8 mouse cellular contexts compared by ENCODE assay signal in the genomic region with DNA sequence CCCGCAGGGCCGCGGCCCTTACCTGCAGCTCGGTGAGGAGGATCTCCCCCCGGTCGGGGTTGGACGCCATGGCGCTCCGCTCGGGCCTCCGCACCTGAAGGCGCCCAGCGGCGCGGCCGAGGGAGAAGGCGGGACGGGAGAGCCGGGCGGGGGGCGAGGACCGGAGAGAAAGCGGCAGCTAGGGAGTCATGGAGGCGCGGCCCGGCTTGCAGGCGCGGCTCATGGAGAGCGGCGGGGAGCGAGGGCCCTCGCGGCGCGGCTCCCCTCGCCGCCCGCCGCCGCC. TPM values are rescaled to one million over a fixed set of nuclear protein-coding genes. Genes with fewer than 3 reads are reported as not detected.
A peak's percentile ranks its signal among the peaks of the same experiment; 100 is the strongest.
DNase-seq lines count a peak whose midpoint lies in the region; ATAC-seq lines count a peak whose summit lies in the region.

No protein-coding gene starts in this region.

- no peaks in the 10 kb centered on the region for H3K9me3 ChIP-seq in erythroblast, embryonic 14.5 days (ENCODE audit: control insufficient read depth, low read length)
- H3K9me3 ChIP-seq in limb, embryonic 12.5 days: no peaks in the 10 kb centered on the region
- no peaks in the 10 kb centered on the region for H3K9me3 ChIP-seq in stomach, embryonic 14.5 days (ENCODE audit: control insufficient read depth, low read depth, low read length)

- peaks cover 55% of the 10 kb centered on the region for H3K4me1 ChIP-seq in erythroblast, embryonic 14.5 days (ENCODE audit: control insufficient read depth)
- H3K4me1 ChIP-seq in limb, embryonic 12.5 days (replicated peaks): peaks cover 5% of the 10 kb centered on the region
- H3K4me1 ChIP-seq in stomach, embryonic 14.5 days (ENCODE audit: control insufficient read depth, insufficient read depth, low read length): 0 out of 2 replicates have a peak, but pooled peaks cover 2% of the 10 kb centered on the region

- ATAC-seq in erythroblast, adult 5-6 weeks (replicated peaks; ENCODE audit: low FRiP score, poor library complexity, severe bottlenecking): no peak
- no peak; the same call in 1 of the 2 replicates for ATAC-seq in limb, embryonic 12.5 days (ENCODE audit: insufficient number of reproducible peaks, insufficient read depth, low FRiP score, low TSS enrichment, low read depth)
- ATAC-seq in stomach, embryonic 14.5 days (ENCODE audit: insufficient number of reproducible peaks, insufficient read depth, low FRiP score, low read depth): no peak; the same call in 1 of the 2 replicates

- peak overlapping the region; percentile 59 for H3K4me2 ChIP-seq in limb, embryonic 12.5 days
- H3K4me2 ChIP-seq in stomach, embryonic 14.5 days (replicated peaks; ENCODE audit: low read depth, low read length): no peak overlapping the region

- under 1% methylated on average over 22 of the region's 40 CpGs for WGBS in limb, embryonic 12.5 days
- 0% methylated on average over 32 of the region's 40 CpGs for WGBS in stomach, embryonic 14.5 days

- DNase-seq in retina, adult 2 months (ENCODE audit: low read depth, low spot score): peak; percentile 16
- DNase-seq in retina, postnatal 1 day: no peak
- no peak for DNase-seq in urinary bladder, postnatal 36 days (ENCODE audit: low spot score in 2 of 2)
- DNase-seq in cerebellum, postnatal 25 days: no peak

- H3K4me3 ChIP-seq in erythroblast, embryonic 14.5 days (replicated peaks): peak overlapping the region; percentile 98
- peak overlapping the region; percentile 99 for H3K4me3 ChIP-seq in limb, embryonic 12.5 days (replicated peaks)
- H3K4me3 ChIP-seq in stomach, embryonic 14.5 days (ENCODE audit: low read depth, low read length): peak overlapping the region; percentile 98

- peaks cover 32% of the 10 kb centered on the region for H3K36me3 ChIP-seq in erythroblast, embryonic 14.5 days (ENCODE audit: control insufficient read depth)
- no peaks in the 10 kb centered on the region for H3K36me3 ChIP-seq in limb, embryonic 12.5 days
- H3K36me3 ChIP-seq in stomach, embryonic 14.5 days (ENCODE audit: control insufficient read depth, insufficient read depth, low read length): no peaks in the 10 kb centered on the region

- H3K27me3 ChIP-seq in erythroblast, embryonic 14.5 days (ENCODE audit: control insufficient read depth): no peaks in the 10 kb centered on the region
- H3K27me3 ChIP-seq in limb, embryonic 12.5 days: no peaks in the 10 kb centered on the region
- no peaks in the 10 kb centered on the region for H3K27me3 ChIP-seq in stomach, embryonic 14.5 days (ENCODE audit: control insufficient read depth, insufficient read depth, low read length)

- H3K9ac ChIP-seq in limb, embryonic 12.5 days (replicated peaks): peak overlapping the region; percentile 98
- H3K9ac ChIP-seq in stomach, embryonic 14.5 days (replicated peaks; ENCODE audit: low read depth, low read length): peak overlapping the region; percentile 93

- H3K27ac ChIP-seq in limb, embryonic 12.5 days: peak overlapping the region; percentile 97
- peak overlapping the region; percentile 97 for H3K27ac ChIP-seq in stomach, embryonic 14.5 days (ENCODE audit: low read length)

RNA-seq across cellular contexts. Expression of a gene that starts 0.3 kb away (rescaled TPM):
- 5.1 and 5.3 TPM in 2 replicates for polyA plus RNA-seq in erythroblast, embryonic 14.5 days (2012)
- total RNA-seq in erythroblast, adult 5-6 weeks (2015; ENCODE audit: low replicate concordance): 246 and 281 TPM in 2 replicates
- 419 and 495 TPM in 2 replicates for total RNA-seq in erythroblast, adult 5-6 weeks (2017; ENCODE audit: low replicate concordance)
- 60.3 and 68.5 TPM in 2 replicates for polyA plus RNA-seq in limb, embryonic 12.5 days (2016; fragmentation: Nextera tagmentation; extraction: Ambion mirVana)
- polyA plus RNA-seq in stomach, embryonic 14.5 days (2014; fragmentation: Nextera tagmentation; extraction: Ambion mirVana): 57.1 and 57.7 TPM in 2 replicates
